Mouse (Mus musculus): Measurements from ENCODE around the gene Papln. TPM values are rescaled to one million over a fixed set of nuclear protein-coding genes. Genes with fewer than 3 reads are reported as not detected.

Papln gene
- 10 to 100 TPM; 13.2 to 15.7 TPM for total RNA-seq (2021)

- peak; percentile 53 for DNase-seq
Observed at GRCm38 (mm10) chr12:83763311-83764043, at the start of gene Papln. Papln (plus strand) TSS chr12:83763634.

GRCm38 (mm10) chr12:83713749-83714148 lies 49.7 kb upstream of the Papln start:
- peak; percentile 55 for DNase-seq

- peak; percentile 24 for DNase-seq
Observed at GRCm38 (mm10) chr12:83716416-83717184, 46.8 kb upstream of the Papln start.

DNA sequence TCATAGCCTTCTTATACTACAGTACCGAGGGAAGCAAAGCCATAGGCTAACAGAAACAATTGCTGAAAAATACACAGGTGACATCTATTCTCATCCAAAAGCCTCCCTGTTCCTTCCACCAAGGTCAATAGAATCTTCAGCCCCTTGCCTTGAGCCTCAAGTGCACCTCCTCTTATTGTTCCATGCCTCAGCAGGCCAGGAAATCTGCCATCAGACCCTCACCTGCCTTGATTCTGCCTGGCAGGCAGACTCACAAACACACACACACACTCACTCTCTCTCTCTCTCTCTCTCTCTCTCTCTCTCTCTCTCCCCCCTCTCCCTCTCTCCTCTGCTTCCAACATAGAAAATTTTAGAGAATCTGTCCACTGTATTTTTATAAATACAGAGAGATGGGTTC lies 44.0 kb upstream of the Papln start:
- DNase-seq = no peak

DNA sequence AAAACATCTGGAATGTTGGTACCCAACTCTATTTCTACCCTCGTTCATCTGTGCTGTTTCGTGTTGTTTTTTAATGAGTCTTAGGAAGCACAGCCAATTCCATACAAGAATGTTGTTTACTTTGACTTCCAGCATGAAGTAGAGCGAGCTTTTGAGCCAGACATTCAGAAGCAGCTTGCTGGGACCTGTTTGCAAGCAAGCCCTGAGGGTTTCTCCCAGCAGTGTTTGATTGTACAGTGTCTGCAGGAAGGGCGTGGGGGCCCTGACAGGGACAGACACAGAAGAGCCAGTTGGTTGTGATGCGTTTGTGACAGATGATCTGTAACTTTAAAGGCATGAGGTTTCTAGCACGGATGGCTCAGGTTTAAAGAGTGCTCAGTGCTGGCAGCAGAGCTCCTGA lies 42.2 kb upstream of the Papln start:
- no peak for DNase-seq

DNA sequence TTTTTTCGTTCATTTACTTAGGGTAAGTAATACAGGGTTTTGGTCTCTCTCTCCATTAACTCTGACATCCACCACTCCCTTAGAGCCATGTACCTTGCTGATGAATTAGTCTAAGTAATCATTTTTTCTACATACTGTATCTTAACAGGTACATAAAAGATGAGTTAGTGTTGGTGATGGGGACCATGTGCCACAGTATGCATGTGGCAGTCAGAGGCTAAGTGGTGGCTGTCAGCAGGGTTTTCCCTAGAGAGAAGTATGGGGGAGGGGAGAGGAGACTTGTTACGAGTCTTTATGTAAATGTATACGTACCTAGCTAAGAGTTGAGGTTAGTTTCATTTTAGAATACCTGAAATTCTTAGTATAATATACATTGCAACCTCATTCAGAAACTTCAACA lies 40.4 kb upstream of the Papln start:
- no peak for DNase-seq

DNA sequence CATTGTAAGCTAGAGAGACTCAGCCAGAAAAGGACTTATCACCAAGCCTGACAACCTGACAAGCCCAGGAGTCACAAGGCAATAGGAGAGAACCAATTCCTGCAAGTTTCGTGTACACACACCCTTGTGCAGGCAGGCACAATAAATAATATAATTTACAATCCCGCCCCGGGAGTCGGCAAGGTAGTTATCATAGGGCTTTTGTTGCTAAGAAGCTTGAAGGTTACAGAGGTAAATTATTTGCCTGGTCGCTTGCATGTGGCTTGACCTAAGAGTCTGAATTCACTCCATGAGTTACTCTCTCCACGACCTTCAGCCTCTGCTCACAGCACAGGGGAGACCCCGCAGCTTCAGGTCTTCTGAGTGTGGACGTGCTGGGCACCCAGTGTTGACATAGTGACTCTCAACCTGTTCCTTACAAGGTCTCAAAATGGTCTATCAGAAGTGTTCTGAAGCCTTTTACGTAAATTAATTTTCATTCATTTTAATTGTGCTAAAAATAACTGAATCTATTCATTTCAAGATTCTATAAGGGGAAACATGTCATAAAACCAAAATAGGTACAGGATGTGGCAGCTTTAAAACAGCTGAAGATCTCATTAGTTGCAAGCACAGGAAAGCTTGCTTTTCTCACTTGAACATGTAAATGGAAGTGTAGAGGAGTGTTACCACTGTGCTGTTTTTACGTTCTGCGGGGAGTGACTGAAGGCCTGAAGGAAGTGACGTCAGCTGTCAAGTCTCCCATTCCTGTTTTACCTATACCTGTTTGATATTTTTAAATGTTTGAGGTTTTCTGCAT lies 36.7 kb upstream of the Papln start:
- no peak for DNase-seq

GRCm38 (mm10) chr12:83732225-83732624 lies 31.2 kb upstream of the Papln start:
- DNase-seq = no peak

GRCm38 (mm10) chr12:83734047-83734446 lies 29.4 kb upstream of the Papln start:
- no peak for DNase-seq

DNA sequence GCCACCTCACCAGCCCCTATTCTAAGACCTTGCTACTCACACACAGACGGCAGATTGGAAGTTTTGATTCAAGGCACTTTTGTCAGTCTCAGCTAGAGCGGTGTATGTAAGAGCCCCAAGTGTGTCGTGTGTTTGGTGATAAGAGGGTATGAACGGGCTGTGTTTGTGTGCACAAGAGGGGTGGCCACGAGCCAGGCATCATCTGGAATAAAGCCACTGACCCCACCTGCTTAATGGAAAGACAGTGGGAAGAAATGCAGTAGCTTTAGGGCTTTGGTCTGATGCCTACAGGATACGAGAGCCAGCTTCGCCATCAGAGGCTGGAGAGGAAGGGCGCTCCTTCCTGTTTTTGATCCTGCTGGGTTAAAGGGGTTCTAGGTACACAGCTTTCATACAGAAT lies 27.2 kb upstream of the Papln start:
- DNase-seq = peak; percentile 25

DNA sequence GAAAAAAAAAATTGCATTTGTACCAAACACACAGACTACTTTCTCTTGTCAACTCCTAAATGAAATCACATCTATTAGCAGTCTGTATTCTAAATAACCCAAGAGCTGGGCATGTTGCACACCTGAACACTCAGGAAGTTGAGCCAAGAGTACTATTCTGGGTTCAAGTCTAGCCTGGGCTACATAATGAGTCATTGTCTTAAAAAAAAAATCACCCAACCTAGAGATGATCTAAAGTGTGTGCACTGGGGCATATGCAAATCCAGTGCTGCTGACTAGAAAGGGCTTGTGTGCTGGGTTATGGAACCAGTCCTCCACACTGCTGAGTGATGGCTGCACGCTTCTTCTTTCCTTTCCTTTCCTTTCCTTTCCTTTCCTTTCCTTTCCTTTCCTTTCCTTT lies 24.8 kb upstream of the Papln start:
- DNase-seq = no peak

- DNase-seq = no peak
Observed at GRCm38 (mm10) chr12:83741722-83742121, 21.7 kb upstream of the Papln start.

- no peak for DNase-seq
Observed at GRCm38 (mm10) chr12:83742834-83743233, 20.6 kb upstream of the Papln start.

DNA sequence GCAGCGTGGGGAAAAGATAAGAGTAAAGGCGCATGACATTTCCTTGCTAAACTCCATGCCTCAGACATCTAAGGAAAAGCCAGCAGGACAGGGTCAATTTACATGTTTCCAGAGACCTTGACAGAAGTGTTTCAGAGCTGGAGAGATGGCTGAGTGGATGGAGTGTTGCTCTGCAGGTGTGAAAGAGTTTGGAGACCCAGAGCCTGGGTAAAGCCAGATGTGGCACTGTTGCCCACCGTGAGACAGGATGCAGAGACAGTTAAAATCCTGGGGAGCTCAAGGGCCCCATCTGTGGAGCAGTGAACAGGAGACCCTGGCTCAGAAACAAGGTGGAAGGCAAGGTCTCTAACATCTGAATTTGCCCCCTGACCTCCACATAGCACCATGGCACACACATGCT lies 19.7 kb upstream of the Papln start:
- DNase-seq = no peak

DNA sequence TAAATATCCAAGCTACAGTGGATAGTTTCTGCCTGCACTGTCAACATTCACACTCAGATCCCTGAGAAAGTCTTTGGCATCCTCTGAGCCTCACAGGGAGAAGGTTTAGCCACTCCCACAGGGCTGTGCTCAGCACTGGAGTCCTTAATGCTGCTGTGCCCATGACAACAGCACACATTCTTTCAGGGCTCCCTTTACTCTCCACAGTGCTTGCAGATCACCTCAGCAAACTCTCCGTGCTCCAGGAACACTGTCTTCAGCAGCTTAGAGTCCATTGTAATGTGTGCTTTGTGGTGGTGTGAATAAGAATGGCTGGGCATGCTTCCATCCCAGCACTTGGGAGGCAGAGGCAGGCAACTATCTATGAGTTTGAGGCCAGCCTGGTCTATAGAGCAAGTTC lies 14.2 kb upstream of the Papln start:
- no peak for DNase-seq

DNA sequence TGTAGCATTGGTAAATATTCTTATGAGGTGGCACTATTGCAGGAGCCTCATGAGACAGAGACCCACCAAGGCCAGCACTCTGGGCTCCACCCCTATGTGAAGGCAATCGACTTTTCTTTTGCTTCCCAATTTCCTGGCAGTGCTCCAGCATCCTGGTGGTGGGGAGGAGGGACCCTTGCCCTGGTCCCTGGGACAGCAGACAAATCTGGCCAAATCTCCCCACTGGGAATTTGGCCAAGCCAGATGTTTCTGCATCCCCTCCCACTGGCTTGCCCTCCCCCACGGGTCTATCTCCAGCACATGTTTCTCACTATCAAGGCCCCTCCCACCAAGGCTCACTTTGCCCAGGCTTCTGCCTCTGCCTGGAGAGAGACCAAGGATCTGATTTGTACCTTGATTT lies 10.9 kb upstream of the Papln start:
- DNase-seq = peak; percentile 50

DNA sequence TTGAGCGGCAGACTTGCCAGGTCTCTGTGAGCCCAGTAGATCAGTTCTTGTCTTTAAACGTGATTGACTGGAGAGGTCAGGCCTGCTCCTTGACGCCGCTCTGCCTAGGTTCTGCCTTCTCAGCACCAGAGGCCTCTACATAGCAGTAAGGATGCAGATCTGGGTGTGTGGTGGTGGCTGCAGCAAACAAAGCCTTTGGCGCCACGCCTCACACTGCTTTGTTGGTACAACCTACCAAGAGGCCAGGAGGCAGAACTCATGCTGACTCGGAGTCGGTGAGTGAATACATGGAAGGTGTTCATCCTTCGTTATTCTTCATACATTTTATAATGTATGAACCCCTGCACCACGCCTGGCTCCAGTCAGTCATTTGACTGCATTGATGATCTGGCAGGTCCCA lies 4.7 kb upstream of the Papln start:
- no peak for DNase-seq

DNA sequence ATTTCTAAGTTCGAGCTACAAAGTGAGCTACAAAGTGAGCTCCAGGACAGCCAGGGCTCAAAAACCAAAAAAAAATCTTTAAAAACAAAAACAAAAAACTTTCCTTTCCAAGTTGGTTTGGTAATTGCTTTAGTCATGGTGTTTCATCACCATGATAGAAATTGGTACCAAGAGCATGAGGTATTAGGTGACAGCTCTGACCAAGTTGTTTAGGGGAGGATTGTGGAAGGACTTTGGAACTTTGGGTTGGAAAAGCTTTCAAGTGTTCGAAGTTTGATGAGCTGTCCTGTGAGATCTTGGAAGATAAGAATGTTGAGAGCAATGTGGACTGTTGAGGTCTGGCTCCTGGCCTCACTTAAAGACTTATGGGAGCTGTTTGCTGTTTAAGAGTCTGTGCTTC lies 3.2 kb upstream of the Papln start:
- no peak for DNase-seq

DNA sequence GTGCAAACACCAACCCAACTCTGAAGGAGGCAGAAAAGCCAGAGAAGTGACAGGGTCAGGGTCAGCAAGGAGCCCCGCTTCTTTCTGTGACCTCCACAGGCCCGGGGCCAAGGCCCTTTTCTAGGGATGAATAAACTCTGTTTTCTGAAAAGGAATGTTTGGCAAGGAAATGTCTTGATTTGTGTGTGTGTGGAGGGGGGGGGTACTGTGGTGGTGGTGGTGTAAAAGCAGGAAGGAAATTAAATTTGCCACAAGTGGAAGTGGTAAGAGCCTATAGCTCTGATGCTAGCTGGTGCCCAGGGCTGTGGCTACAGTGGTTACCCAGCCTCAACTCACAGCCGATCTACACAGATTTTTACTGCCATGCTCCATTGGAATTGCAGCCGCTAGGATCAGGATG lies 728 bp upstream of the Papln start:
- DNase-seq = no peak

GRCm38 (mm10) chr12:83764044-83764365 lies 571 bp downstream of the Papln start:
- DNase-seq = no peak

DNA sequence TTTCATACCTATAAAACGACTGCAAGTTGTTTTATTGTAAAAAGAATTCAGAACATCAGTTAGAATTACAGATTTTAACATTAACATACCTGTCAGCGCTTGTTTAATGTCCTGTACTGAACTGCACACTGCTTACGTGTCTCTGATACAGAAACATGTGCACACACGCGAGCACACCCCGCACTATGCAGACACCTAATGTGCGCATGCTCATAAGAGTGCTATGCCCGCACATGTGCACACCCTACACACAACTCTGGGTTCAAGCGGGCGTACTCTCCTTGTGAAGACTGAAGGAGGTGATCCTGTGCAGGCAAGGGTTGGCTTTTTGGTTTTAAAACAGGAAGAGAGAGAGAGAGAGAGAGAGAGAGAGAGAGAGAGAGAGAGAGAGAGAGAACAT lies 1.1 kb downstream of the Papln start:
- DNase-seq = no peak

GRCm38 (mm10) chr12:83765965-83766603 lies 2.6 kb downstream of the Papln start:
- DNase-seq = no peak

- no peak for DNase-seq
Observed at GRCm38 (mm10) chr12:83767833-83768232, 4.4 kb downstream of the Papln start.

All from heart, postnatal 4 days (tissue).